Mouse (Mus musculus): ENCODE data around the gene Napa. TPM values are rescaled to one million over a fixed set of nuclear protein-coding genes. Genes with fewer than 3 reads are reported as not detected.

Gene Napa
- total RNA-seq, 2 experiments from 2014 or later, result 160 to 178 TPM

DNA sequence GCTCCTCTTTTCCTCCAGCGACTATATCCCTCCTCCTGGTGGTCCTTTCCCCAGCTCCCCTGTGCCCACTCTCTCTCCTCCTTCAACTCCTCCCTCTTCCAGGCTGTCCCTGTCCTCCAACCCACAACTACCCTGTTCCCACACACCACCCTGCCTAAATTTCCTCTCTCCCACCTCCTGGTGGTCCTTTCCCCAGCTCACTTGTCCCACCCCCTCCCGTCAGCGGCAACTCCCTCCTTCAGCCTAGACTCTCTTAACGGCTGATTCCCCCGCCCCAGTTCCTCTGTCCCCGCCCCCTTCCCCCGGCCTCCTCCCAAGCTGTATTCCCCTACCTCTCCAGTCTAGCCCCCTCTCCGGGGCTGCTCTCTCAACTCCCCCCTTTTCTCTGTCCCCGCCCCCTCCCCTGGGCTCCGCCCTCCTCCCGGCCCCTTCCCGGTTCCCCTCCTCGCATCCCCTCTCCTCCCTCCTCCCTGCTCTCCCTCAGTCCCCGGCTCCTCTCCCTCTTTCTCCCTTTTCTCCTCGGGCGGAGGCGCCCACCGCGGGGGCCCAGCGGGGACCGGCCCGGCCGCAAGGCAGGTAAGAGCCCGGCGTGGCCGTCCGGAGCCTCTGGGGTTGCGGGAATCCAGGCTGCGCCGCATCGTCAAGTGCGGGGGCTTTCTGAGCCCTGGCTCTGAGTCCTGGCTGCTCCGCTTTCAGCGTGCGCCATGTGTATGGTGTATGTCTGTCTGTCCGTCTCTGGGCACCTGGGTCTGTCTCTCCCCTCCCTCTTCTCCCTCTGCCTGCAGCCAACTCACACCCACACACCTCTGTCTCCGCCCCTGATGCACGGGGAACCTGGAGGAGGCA lies 31.8 kb downstream of the Napa start:
- DNase-seq (ENCODE audit: low spot score in 2 of 2), result no peak

DNA sequence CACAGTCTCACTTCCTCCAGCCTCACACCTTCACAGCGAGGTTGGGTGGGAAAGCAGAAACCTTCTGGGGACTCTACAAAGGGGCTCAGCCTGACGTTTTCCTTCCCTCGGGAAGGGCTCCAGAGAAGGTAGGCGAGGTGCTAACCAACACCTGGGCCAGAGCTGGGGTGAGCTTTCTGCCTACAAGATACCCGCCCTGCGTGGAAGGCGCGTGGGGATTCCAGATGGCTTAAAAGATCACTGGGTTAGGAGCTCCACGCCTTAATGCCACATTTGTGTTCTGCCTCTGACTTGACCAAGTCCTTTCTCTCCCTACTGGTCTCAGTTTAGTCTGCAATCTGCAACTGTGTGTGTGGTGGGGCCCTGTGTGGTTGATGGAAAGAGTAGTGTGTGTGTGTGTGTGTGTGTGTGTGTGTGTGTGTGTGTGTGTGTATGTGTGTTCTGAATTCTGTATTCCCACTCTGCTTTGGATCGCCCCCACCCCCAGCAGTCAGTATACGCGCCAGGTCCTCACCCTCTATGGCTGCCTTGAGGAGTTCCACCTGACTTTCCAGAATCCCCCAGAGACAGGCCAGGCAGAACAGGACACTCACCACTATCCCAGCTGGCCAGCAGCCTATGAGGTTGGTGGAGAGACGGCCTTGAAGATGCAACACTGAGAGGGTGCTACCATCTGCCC lies 32.8 kb downstream of the Napa start:
- no peak for DNase-seq (ENCODE audit: low spot score in 2 of 2)

DNA sequence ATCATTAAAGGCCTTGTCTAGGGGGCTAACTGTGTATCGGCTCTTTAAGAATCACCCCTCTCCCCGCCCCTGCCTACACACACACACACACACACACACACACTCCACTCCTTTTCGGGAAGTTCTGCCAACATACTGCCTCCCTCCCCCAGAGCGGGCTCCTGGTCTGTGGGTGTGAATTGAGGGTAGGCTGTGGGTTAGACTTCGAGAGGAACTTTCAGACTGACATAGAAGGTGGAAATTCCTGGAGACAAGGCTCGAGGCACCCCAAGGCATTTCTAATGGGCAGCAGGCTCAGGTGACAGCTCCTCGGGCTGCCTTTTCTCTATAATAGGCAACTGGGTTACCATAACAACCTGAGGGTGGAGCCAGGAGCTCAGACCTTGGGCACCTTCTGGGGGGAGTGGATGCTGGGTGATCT lies 33.9 kb downstream of the Napa start:
- DNase-seq (ENCODE audit: low spot score in 2 of 2), result no peak

DNA sequence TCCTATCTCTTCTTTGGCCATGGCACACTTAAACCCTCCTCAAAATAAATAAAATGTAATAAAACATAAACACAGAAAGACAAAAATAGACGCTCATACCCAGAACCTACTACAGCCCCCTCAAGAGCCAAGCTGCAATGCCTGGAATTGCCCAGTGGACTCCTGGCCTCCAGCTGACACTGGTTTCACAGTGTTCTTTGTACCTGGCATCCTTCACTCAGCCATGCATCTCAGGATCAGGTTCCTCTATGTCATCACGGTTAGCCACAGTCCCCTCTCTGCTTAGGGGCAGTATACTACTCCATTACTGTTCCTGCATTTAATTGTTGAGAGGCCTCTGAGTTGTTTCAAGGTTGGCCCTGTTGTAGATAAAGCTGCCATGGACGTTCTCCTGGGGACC lies 34.7 kb downstream of the Napa start:
- DNase-seq (ENCODE audit: low spot score in 2 of 2), result no peak

DNA sequence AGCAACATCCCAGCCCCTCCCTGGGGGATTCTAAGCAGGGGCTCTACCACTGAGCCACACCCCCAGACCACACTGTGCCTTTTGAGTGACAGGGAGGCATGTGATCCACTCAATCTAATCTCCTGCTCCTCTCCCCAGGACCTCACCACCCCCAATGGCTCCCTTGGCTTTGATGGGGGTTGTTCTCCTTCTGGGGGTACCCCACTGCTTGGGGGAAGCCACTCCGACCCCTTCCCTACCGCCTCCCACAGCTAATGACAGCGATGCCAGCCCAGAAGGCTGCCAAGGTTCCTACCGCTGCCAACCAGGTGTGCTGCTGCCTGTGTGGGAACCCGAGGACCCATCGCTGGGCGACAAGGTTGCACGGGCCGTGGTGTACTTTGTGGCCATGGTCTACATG lies 35.4 kb downstream of the Napa start:
- DNase-seq (ENCODE audit: low spot score in 2 of 2), result no peak

DNA sequence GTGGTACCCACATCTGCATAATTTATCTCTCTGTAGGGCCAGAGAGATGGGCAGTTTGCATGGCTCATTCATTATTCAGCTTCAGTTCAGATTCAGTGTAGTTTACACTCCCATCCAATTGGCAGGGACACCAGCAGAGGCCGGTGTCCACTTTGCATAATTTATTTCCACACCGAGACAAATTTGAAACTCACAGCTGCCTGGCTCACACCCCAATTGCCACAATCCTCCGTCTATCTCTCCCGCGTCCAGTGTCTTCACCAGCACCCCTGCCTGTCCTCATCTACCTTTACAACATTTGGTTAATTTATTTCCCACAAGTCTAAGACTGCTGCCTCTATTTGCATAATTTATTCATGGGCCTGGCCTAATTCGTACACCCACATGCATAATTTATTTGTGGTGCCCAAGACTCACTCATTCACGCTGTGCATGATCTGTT lies 36.7 kb downstream of the Napa start:
- no peak for DNase-seq (ENCODE audit: low spot score in 2 of 2)

DNA sequence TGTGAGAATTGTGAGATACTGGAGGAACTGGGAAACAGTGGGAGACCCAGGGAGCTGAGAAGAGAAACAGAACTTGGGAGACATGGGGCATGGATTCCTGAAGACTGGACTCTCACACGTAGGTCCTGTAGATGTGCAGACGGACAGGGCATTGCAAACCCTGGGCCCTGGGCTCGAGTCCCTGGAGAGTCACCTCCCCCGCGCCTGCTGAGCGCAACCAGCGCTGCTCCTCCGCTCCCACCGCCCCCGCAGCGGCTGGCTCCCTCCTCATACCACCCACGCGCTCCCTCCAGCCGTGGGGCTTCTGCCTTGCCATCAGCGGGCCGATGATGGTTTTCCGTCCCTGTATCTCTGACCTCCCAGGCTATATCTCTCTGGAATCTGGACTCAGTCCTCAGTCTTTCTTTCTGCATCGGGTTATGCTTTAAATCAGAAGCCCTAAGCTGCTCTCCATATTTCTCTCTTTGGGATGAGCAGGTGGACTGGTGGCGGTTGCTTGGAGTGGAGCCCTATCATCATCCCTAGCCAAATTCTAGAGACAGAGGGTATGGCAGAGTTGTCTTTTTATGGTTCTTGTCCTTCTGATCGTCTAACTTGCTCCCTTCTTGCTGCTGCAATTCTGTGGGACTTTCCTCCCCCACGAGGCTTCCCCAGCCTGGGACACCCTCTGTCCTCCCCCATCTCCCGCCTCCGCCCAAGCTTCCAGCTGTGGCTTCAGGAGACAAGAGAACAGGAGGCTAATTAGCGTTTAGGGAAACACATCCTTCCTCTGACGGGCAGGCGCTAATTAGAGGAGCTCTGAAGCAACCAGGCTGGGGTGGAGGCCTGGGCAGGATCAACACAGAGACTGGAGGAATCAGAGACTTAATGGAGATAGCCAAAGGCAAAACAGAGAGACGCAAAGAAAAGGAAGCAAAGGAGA lies 48.5 kb downstream of the Napa start:
- no peak for DNase-seq (ENCODE audit: low spot score in 2 of 2)

DNA sequence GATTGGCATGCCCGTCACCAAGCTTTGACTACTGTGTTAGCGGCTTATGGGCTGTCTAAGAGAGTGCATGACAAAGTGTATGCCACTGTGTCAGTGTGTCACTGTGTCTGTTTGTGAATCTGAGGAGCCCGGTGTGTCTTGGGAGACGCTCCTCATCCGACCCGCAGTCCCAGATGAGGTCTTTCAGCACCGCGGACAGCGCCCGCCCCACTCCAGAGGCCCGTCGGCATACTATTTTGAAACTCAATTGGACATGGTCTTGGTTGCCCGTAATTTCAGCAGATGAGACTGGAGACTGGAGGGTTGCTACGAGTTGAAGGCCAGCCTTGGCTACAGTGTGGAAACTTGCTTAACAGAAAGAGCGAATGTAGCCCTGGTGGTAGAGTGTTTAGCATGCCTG lies 49.4 kb downstream of the Napa start:
- peak; percentile 62 to 70 for DNase-seq (ENCODE audit: low spot score in 2 of 2)

DNA sequence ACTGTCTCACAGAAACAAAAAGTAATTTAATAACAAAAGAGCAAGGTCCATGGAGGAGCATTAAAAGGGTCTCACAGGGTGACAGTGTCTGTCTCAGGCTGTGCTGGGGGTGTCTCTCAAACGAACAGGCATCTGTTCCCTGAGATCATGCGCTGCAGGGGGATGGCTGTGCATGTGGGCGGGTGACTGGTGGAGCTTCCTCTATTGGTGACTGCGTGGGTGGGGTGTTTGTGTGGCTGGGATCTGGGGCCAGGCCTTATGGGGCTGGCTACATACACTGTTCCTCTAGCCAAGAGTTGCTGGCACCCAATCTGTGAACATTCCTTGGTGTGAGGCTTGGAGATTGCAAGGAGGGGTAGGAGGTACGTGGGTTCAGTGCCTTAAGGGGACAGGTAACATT lies 51.0 kb downstream of the Napa start:
- no peak for DNase-seq (ENCODE audit: low spot score in 2 of 2)

DNA sequence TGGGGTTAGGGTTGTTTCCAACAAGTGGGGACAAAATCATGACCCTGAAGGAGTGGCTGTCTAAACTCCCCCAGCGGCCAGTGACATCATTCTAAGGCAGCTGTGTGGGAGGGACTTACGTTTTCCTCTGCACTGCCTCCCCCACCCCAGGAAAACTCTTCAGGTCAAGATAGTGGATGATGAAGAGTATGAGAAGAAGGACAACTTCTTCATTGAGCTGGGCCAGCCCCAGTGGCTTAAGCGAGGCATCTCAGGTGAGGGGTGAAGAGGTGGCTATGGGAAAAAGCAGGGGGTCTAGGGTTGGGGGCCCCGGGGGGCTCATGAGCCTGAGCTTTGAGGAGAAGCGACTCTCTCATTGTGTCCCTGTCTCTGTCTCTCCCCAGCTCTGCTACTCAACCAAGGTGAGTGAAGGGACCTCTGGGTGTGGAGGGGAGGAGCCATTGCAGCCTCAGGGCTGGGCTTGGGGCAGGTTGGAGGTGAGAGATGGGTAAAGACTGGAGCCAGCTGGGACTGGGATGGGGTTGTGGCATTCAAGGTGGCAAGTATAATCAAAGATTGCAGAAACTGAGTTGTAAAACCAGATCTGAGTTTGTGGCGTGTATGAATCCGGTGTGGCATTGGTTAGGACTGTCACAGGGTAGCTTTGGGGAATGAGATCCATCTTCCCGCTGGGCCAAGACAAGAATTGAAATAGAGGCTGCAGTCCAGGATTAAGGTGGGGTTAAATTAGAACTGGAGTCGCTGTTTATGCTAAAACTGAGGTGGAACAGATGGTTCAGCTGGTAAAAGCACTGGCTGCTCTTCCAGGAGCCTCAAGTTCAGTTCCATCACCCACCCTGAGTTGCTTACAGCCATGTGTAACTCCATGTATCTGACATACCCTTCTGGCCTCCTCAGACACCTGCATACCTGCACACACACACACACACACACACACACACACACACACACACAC lies 52.2 kb downstream of the Napa start:
- no peak for DNase-seq (ENCODE audit: low spot score in 2 of 2)

DNA sequence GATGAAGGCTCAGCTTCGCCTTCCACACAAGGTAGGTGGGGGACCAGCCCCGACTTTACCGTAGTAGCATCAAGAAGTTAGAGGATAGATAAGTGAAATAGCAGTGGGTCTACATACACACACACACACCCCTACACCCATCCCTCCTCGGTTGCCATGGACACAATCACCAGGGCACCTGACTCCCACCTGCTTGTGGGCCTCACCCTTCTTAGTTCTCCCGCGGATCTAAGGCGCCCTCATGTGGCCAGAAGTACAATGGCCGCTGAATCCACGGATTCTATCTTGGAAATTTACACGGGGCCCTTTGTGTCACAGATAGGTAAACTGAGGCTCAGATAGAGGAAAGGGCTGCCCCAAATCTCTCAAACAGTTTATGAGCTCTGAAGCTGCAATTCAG lies 55.3 kb downstream of the Napa start:
- peak; percentile 32 to 50 for DNase-seq (ENCODE audit: low spot score in 2 of 2)

DNA sequence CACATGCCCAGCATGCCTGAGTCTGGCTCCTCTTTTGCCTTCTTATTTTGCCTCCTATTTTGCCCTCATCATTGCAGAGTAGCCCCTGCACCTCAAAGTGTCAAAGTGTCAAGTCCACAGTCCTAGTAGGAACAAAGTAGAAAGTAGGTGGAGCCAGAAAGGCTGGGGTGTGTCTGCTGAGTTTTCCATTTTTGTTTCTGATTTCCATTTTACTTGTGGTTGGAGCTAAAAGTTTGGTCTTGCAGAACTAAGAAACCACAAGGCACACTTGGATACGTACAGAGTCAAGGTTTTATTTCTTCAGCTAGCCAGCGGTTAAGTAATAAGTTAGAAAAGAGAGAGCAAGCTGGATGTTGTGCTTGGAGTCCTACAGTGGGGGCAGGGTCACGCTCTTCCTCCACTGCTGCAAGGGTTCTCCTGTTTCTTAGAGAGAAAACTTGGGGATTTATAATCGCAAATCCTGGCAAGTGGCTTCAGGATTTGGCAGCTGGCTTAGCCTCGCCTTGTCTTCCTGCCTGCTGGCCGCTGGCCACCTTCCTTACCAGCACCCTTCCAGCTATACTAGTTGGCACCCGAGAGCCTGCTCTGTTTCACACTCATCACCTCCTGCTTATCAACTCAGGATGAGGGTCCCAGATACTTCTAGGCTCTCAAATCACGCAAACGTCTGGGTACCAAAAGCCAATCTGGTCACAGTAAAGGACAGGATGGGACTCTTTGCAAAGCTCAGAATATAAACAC lies 57.0 kb downstream of the Napa start:
- no peak for DNase-seq (ENCODE audit: low spot score in 2 of 2)

DNA sequence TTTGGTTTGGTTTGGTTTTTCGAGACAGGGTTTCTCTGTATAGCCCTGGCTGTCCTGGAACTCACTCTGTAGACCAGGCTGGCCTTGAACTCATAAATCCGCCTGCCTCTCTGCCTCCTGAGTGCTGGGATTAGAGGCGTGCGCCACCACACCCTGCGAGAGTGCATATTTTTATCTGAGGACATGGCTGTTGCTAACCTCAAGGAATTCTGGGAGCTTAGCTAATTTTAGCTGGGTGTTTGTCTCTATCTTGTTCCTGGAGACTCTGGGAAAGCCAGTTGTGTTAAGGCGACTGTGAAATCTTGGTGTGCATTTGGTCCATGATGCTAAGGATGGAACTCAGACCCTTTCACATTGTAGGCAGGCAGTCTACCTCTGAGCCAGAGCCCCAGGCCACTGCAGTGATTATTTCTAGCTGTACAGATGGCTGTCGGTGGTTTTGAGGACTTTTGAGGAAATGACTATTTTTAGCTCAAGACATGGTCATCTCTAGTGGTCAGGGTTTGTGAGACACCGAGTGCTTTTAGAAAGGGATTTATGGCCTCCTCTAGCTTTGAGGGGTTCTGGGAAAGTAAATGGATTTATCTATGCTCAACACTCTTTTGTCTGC lies 58.0 kb downstream of the Napa start:
- DNase-seq (ENCODE audit: low spot score in 2 of 2), result no peak

DNA sequence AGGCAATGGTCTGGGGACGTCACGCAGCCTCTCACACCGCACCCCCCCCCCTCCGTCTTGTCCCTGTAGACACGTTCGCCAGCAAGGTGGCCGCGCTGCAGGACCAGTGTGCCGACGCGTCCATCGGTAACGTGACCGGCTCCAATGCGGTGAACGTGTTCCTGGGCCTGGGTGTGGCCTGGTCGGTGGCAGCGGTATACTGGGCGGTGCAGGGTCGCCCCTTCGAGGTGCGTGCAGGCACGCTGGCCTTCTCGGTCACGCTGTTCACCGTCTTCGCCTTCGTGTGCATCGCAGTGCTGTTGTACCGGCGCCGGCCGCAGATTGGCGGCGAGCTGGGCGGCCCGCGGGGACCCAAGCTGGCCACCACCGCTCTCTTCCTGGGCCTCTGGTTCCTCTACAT lies 60.5 kb downstream of the Napa start:
- no peak for DNase-seq (ENCODE audit: low spot score in 2 of 2)

DNA sequence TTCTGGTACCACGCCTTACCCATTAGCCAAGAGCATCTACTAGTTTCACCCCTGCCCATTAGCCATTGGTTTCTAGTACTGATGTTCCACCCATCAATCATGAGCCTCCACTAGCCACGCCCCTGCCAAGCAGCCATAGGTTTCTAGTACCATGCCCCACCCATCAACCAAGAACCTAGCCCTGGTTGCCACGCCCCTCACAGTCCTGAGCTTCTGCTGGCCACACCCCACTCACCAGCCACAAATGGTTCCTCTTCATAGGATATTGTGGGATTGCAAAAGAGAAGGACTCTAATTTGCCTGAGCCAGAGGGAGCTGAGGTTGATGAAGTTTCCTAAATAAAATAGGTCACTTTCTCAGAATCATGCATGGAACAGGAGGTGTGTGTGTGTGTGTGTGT lies 62.4 kb downstream of the Napa start:
- DNase-seq (ENCODE audit: low spot score in 2 of 2), result no peak

DNA sequence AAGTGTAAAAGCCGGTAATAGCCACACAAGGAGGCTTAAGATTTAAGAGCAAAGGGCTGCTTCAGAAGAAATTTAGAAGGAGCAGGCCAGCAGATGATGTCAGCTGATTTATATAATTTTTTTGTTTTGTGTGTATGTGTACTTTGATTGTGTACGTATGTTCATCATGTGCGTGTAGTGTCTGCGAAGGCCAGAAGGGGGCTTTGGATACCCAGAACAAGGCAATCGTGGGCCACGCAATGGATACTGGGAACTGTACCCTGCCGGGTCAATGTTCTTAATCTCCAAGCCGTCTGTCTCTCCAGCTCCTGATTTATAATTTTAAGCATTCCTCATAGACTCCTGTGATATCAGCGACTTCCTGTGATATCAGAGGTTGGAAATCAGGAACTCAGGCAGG lies 63.0 kb downstream of the Napa start:
- DNase-seq (ENCODE audit: low spot score in 2 of 2), result no peak

DNA sequence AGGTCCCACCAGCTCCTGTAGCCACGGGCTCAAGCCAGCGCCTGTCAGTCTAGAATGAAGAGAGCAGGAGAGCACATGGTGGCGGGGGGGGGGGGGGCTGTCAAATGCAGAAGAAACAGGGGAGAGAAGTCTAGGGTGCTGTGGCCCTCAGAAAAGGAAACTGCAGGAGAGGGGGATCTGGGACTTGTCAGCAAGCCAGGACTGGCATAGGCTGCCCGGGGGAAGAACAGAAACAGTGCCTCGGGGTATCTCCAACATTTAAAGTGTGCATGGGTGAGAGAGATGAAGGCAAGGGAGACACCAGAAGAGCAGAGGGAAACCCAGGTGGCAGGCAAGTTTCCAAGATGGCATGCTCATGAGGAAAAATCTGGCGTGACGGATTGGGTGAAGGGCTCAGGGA lies 63.8 kb downstream of the Napa start:
- no peak for DNase-seq (ENCODE audit: low spot score in 2 of 2)

Data from adrenal gland, adult 18-20 months (tissue).